Mouse (Mus musculus) adrenal gland, adult (tissue): ENCODE measurements around the gene Tln1.

Experiments
- DNase-seq, 2 experiments: peaks; one replicate each; pipeline ENCODE4 v3.0.0; 2022 to 2023; ENCODE audit warnings: low spot score in 1 of 2; ENCODE audit not compliant: inconsistent age in 2 of 2

The Tln1 gene

DNA sequence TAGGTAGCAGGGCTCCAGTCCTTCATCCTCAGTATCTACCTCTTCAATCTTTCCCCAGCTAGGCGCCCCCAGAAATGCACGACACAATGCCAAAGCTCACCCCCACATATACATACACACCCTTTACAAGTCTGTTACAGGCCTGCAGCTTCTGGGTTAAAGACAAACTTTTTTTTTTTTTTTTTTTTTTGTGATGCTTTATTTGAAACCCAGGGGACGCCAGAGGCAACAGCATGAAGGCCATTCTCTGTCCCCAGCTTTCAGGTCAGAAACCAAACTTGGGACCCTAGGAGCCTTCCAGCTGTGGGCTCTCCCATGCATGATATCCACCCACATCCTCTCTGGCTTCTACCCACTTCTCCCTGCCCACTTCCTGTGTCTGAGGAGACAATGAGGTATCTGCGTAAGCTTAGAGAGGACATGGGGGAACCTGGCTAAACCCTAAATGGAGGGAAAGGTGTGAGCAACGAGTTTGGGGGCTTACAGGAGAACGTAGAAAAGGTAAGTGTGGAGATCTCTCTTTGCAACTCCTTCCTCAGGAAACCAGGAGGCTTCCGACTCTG, 80.5 kb downstream of the Tln1 start:
- DNase-seq: no peak
